Mouse (Mus musculus) mammary gland, adult 2 months (tissue): Measurements from ENCODE around the gene Actl6b. TPM values are rescaled to one million over a fixed set of nuclear protein-coding genes. Genes with fewer than 3 reads are reported as not detected.

Experiments used
- polyA plus RNA-seq: library from polyadenylated mRNA; depleted of rRNA; stranded (reverse); fragments of >200 nt; gene quantifications from 2 replicates; pipeline ENCODE4 v1.2.3, GENCODE M21; 2012; ENCODE audit warnings: low replicate concordance; rRNA removed

The Actl6b gene
- 0.03 and 0.16 TPM in 2 replicates for polyA plus RNA-seq

DNA sequence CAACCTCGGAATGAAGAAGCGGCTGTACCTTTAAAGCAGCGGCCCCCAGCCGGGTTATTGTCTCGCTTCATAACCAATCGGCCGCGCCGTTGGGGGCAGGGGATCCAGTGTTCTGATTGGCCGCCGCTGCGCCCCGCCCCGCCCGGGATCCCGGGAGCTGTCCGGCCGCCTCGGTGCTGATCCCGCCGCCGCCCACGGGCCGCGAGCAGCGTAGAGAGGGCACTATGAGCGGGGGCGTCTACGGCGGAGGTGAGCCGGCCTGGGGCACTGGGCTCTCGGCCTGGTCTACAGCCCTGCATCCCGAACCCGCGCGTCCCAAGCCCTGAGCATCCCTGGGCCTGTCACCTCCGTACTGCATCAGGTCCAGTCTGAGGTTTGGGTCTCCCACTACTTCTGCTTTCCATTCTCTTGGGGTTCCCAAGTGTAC, at the start of gene Actl6b:
Actl6b (plus strand) TSS at position 107 of the 427 bp plus-strand sequence.

DNA sequence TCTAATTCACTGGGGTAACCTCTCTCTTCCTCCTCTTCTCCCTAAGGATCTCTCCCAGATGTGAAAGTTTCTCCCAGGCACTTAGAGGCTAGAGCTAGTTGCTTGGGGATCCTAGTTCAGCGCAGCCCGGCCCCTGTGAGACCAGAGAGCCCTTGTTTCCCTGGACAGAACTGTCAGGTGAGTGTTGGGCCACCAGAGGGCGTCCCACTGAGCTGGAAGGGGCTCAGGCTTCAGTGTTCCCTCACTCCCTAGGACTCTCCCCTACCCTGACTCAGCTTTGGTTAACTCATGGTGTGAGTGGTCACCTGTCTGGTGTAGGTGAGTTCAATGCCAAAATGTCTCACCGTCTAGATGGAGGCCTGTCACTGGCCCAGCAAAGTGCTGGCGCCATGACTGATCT, 34.9 kb upstream of the Actl6b start, which contains the start of gene Gigyf1:
Gigyf1 (plus strand) TSS at position 113 of the 400 bp plus-strand sequence.

DNA sequence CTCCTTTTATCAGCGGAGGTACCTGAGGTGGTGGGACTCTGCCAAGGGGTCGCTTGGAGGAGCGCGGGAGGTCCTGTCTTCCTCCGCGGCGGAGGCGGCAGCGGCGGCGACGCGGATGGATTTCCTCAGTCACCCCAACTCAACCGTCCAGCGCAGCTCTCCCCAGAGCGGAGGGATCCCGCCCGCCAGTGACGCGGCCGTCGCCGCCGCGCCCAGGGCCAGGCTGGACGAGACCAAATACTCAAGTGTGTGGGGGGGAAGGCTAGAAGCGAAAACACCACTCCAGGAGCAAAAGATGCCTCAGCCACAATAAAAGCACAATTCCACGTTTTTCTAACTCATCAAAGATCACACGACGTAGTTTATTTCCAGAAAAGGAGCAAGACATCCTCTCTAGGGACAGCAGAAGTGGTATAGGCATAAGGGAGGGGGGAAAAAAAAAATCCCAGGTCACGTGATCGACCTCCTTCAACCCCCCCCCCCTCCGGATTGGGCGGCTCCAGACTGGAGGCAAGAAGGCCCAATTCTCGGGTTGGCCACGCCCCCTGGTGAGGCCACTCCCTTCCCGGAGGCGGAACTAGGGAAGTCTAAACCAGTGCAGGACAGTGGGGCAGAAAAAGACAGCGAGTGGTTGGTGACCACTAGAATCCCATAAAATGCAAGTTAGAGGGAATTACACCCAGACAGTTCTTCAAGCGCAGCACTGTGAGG, 20.0 kb upstream of the Actl6b start, which contains the start of the genes Epo and Gnb2:
Epo (minus strand) TSS at position 126 of the 711 bp plus-strand sequence.
Gnb2 (minus strand) TSS at position 394 of the 711 bp plus-strand sequence.

DNA sequence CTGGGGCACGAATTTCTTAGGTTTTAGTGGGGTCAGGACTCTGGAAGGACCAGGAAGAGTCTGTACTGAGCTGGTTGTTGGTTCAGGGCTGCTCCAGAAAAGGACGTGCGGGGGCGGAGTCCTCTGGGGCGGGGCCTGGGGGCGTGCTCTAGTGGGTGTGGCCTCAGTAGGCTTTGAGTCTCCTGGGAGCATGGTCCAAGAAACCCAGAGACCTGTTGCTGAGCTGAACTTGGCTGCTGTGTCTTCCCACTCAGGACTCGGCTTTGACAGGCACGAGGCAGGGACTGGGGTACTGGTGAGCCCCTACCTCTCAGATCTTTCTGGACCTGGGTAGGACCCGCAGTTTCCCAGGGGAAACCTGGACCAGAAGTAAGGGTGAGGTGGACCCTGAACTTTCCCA, 16.3 kb downstream of the Actl6b start, which contains the start of gene Tfr2:
Tfr2 (plus strand) TSS at position 176 of the 400 bp plus-strand sequence.

DNA sequence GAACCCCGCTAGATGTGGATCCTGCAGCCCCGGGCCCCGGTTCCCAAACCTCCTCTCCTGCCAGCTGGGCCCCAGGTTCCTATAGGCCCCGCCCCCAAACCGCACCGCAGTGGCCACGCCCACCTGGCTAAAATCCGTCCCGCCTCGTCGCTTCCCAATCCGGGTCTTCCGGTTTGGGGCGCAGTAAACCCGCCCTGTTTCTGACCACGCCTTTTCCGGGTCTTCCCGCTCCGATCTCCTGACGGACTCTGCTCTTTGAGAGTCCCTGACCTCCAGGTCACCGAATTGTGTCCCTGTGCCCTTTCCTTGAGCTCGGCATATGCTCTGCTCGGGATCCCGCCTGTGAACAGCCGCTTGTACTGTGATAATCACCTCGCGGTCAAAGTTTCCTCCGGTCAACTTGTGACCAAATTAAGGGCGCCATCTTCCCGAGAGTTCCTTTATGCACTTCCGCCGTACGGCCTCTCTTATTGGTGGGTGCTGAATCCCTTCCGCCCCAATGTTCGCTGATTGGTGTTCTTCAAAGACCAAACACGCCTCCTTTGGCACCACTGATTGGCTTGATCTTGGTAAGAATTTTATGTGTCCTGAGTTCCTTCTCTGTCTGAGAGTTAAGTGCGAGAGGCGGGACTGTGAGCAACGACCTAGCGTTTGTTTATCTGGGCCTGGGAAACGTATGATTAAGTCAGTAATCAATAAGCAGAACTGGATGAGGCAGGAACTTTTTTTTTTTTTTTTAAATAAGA, 47.5 kb downstream of the Actl6b start, which contains the start of gene Mospd3:
Mospd3 (minus strand) TSS at position 440 of the 746 bp plus-strand sequence.

DNA sequence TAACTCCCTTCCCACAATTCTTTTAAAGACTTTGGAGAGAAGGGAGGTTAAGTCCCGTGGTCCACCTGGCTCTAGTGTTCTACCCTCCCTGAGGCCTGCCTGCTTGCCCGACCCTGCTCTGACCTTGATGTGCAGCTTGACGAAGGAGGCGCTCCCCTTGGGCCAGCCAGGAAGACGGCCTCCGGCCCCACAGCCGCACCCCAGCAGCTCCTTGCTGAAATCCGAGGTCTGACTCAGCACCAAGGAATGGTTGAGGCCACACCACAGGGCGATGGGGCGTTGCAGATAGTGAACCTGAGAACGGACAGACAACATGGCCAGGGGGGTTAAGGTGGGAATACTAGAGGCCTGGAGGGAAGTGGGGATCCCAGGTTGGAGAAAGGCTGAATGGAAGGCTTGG, 60.2 kb downstream of the Actl6b start, which contains the start of gene Pcolce:
Pcolce (minus strand) TSS at position 235 of the 400 bp plus-strand sequence.

Other genes with a start within 250 kb of the Actl6b start
- gene Srrt, start 245.8 kb upstream of the Actl6b start, polyA plus RNA-seq, result 128 and 155 TPM in 2 replicates
- gene Trip6, start 239.1 kb upstream of the Actl6b start, polyA plus RNA-seq, result 62.9 and 86.1 TPM in 2 replicates
- gene Slc12a9, start 219.9 kb upstream of the Actl6b start, polyA plus RNA-seq, result 23.2 and 30.9 TPM in 2 replicates
- gene Ephb4, start 203.4 kb upstream of the Actl6b start, polyA plus RNA-seq, result 36.2 and 46.4 TPM in 2 replicates
- 0.04 TPM in 2 replicates for gene Zan, start 76.5 kb upstream of the Actl6b start, polyA plus RNA-seq
- 34.5 and 48.0 TPM in 2 replicates for gene Pop7, start 51.0 kb upstream of the Actl6b start, polyA plus RNA-seq
- gene Gigyf1, start 35.0 kb upstream of the Actl6b start, polyA plus RNA-seq, result 26.1 and 49.9 TPM in 2 replicates
- gene Epo, start 20.3 kb upstream of the Actl6b start, polyA plus RNA-seq, result not detected in 2 replicates
- 1,024 and 1,186 TPM in 2 replicates for gene Gnb2, start 20.0 kb upstream of the Actl6b start, polyA plus RNA-seq
- gene Tfr2, start 16.3 kb downstream of the Actl6b start, polyA plus RNA-seq, result 4.6 and 7.3 TPM in 2 replicates
- gene Mospd3, start 47.5 kb downstream of the Actl6b start, polyA plus RNA-seq, result 96.4 and 211 TPM in 2 replicates
- 195 and 196 TPM in 2 replicates for gene Pcolce, start 60.3 kb downstream of the Actl6b start, polyA plus RNA-seq
- gene Fbxo24, start 75.5 kb downstream of the Actl6b start, polyA plus RNA-seq, result 0.53 and 0.63 TPM in 2 replicates
- 119 and 157 TPM in 2 replicates for gene Lrch4, start 75.6 kb downstream of the Actl6b start, polyA plus RNA-seq
- gene Gm20605, start 75.7 kb downstream of the Actl6b start, polyA plus RNA-seq, result 20.1 and 68.7 TPM in 2 replicates
- gene Sap25, start 87.8 kb downstream of the Actl6b start, polyA plus RNA-seq, result 193 and 262 TPM in 2 replicates
- gene Irs3, start 92.2 kb downstream of the Actl6b start, polyA plus RNA-seq, result 34.2 and 68.9 TPM in 2 replicates
- 28.7 and 51.6 TPM in 2 replicates for gene Agfg2, start 131.2 kb downstream of the Actl6b start, polyA plus RNA-seq
- gene Nyap1, start 188.1 kb downstream of the Actl6b start, polyA plus RNA-seq, result 2.0 and 4.7 TPM in 2 replicates
- gene Tsc22d4, start 192.2 kb downstream of the Actl6b start, polyA plus RNA-seq, result 106 and 238 TPM in 2 replicates
- 26.9 and 69.4 TPM in 2 replicates for gene Ppp1r35, start 225.3 kb downstream of the Actl6b start, polyA plus RNA-seq
- 33.1 and 36.6 TPM in 2 replicates for gene Mepce, start 234.1 kb downstream of the Actl6b start, polyA plus RNA-seq
- 1.1 and 2.3 TPM in 2 replicates for gene Zcwpw1, start 234.3 kb downstream of the Actl6b start, polyA plus RNA-seq